Mouse (Mus musculus) midbrain, postnatal 0 days (tissue): ENCODE data around the gene Rnasek. TPM values are rescaled to one million over a fixed set of nuclear protein-coding genes. Genes with fewer than 3 reads are reported as not detected.

Experiments used
- ATAC-seq: fragments of 200-750 bp; cut with Nextera tagmentation; 2 replicates; pipeline ENCODE4 v1.8.0; 2017; ENCODE audit warnings: moderate number of reproducible peaks, mild to moderate bottlenecking, moderate TSS enrichment, moderate library complexity; ENCODE audit not compliant: low FRiP score
- DNase-seq: peaks from one replicate; pipeline ENCODE4 v3.0.0-alpha.2; 2015; ENCODE audit warnings: low spot score
- H3K27ac ChIP-seq: fragments of 300-500 bp; sonication (generic); 2 replicates; pipeline ENCODE4 v1.5.1; 2014; ENCODE audit warnings: low read depth, mild to moderate bottlenecking, low read length, mixed read lengths
- H3K27me3 ChIP-seq: fragments of 300-500 bp; sonication (generic); 2 replicates; pipeline ENCODE4 v1.6.1; 2014; ENCODE audit warnings: low read length, control low read depth, mixed read lengths; ENCODE audit not compliant: insufficient read depth
- H3K36me3 ChIP-seq: fragments of 300-500 bp; sonication (generic); 2 replicates; pipeline ENCODE4 v1.6.1; 2014; ENCODE audit warnings: low read length, control low read depth, mixed read lengths; ENCODE audit not compliant: insufficient read depth
- H3K4me1 ChIP-seq: fragments of 300-500 bp; sonication (generic); 2 replicates; pipeline ENCODE4 v1.6.1; 2014; ENCODE audit warnings: mild to moderate bottlenecking, control low read depth, antibody characterized with exemption, low read length, mixed read lengths; ENCODE audit not compliant: insufficient read depth
- H3K4me2 ChIP-seq: fragments of 300-500 bp; sonication (generic); 2 replicates; pipeline ENCODE4 v1.6.1; 2014; ENCODE audit warnings: low read depth, mild to moderate bottlenecking, low read length, mixed read lengths; ENCODE audit not compliant: poor library complexity, severe bottlenecking
- H3K4me3 ChIP-seq: fragments of 300-500 bp; sonication (generic); 2 replicates; pipeline ENCODE4 v1.5.1; 2014; ENCODE audit warnings: low read depth, mild to moderate bottlenecking, low read length, moderate library complexity
- H3K9ac ChIP-seq: fragments of 300-500 bp; sonication (generic); replicated peaks from 2 replicates; pipeline ENCODE4 v1.6.1; 2014; ENCODE audit warnings: mild to moderate bottlenecking, low read length, moderate library complexity, mixed read lengths; ENCODE audit not compliant: poor library complexity, severe bottlenecking
- H3K9me3 ChIP-seq: fragments of 300-500 bp; sonication (generic); 2 replicates; pipeline ENCODE4 v1.6.1; 2016; ENCODE audit warnings: low read length, control low read depth
- CTCF ChIP-seq: IDR thresholded peaks from 2 replicates; pipeline ENCODE4 v1.5.1; 2016; ENCODE audit warnings: antibody characterized with exemption, mild to moderate bottlenecking
- WGBS: fragments of 180-500 bp; shearing (Covaris S2); extraction: QIAGEN DNeasy Blood & Tissue Kit; methylation state at CpG from one replicate; pipeline ENCODE4 v1.1.7; 2014; 5-methylcytosine and 5-hydroxymethylcytosine counted together
- polyA plus RNA-seq: library from polyadenylated mRNA; unstranded; fragments of >200 nt; fragmentation: Nextera tagmentation; extraction: Ambion mirVana; gene quantifications from 2 replicates; pipeline ENCODE4 v1.2.1, GENCODE M21; 2015
- total RNA-seq: library from RNA; depleted of rRNA; stranded (reverse); fragments of >200 nt; gene quantifications from 2 replicates; pipeline ENCODE4 v1.2.3, GENCODE M21; 2014

The Rnasek gene
- total and polyA plus RNA-seq, 2 experiments from 2014 or later: 81.2 to 588 TPM

DNA sequence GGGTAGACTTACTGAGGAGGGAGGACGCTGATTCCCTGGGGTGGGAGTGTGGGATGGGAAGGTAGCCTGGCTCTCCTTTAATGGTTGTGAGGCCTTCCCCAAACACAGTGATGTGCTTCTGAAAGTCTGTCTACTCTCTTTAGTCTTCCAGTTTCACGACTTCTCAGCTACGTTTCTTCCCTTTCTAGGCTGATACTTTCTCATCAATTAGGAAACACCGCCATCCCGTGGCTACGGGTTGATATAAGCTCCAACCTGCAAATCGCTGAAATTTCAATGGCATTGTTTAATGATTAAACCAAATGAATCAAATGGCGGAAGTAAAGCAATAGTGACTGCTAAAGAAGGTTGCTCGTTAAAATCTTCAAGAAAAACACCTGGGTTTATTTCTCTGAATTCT, 26.7 kb downstream of the Rnasek start:
- H3K27me3 ChIP-seq: peaks cover 10% of the 10 kb centered on the region; the same call in 1 of the 2 replicates
- H3K36me3 ChIP-seq: 0 out of 2 replicates have a peak, but pooled peaks cover 8% of the 10 kb centered on the region
- no peak overlapping the region for H3K4me2 ChIP-seq
- peaks cover 8% of the 10 kb centered on the region for H3K4me1 ChIP-seq
- WGBS: 14% methylated on average over 9 of the region's 9 CpGs
- H3K27ac ChIP-seq: no peak overlapping the region
- peak; percentile 88 for TF ChIP-seq CTCF
- no peak overlapping the region for H3K4me3 ChIP-seq
- no peak overlapping the region for H3K9ac ChIP-seq
- H3K9me3 ChIP-seq: no peaks in the 10 kb centered on the region
- ATAC-seq (no peak), DNase-seq (peak; percentile 85)

DNA sequence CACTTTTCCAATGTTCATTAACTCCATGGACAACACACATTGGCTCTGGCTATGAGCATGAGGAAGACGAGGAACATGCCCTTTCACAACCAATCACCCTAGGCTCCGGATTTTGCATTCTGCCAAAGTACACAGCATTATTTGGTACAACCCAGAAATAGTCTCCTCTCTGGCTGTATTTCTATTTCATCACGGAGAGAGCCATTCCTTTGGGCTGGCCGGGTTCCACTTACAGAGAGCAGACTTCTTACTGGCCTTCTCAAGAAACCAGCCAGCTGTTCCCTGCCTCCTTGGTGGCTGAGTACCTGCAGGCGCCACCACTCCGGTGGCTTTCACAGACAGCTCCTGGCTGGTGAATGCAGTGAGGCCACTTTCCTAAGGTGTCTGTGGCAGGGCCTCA, 27.2 kb downstream of the Rnasek start, which contains the start of gene Slc16a11:
Gene Slc16a11, plus strand, starts transcription at position 330 of the 400 bp plus-strand sequence.
- DNase-seq: no peak
- 61% methylated on average over 6 of the region's 6 CpGs for WGBS

DNA sequence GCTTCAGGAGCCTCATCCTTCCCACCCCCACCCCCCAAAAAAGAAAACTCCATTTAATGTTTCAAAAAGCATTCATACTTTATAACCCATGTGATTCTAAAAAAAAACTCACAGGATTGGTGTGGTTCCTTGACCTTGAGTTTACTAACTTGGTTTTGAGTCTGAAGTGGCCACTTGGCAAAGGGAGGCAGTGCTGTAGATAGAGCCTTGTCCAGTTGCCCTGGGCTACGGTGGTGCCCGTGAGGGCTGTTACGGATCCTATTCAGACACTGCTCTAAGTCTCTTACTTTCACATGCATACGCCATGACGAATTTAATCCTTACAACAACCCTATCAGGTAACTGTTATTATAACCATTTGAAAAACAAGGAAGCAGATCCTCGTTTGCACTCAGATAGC, 27.7 kb downstream of the Rnasek start:
- Histone ChIP-seq H3K27ac (no peak overlapping the region), H3K36me3 (no peaks in the 10 kb centered on the region), H3K4me1 (peaks cover 8% of the 10 kb centered on the region), H3K9ac (no peak overlapping the region), H3K4me2 (no peak overlapping the region), H3K27me3 (peaks cover 13% of the 10 kb centered on the region; the same call in 1 of the 2 replicates), H3K9me3 (no peaks in the 10 kb centered on the region), H3K4me3 (no peak overlapping the region)
- 58% methylated on average over 6 of the region's 6 CpGs for WGBS
- TF ChIP-seq CTCF: no peak
- DNase-seq (no peak), ATAC-seq (no peak)

More for the DNA sequence above, 27.2 kb downstream of the Rnasek start, which contains the start of gene Slc16a11:
- ATAC-seq: no peak
- Histone ChIP-seq H3K4me1 (peaks cover 8% of the 10 kb centered on the region), H3K4me3 (peak within 1 kb of the TSS; percentile 43), H3K9me3 (no peaks in the 10 kb centered on the region), H3K27me3 (peaks cover 11% of the 10 kb centered on the region; the same call in 1 of the 2 replicates), H3K4me2 (peak within 1 kb of the TSS; percentile 87), H3K27ac (no peak within 1 kb of the TSS), H3K9ac (peak within 1 kb of the TSS; percentile 63), H3K36me3 (0 out of 2 replicates have a peak, but pooled peaks cover 4% of the 10 kb centered on the region)
- no peak for TF ChIP-seq CTCF

DNA sequence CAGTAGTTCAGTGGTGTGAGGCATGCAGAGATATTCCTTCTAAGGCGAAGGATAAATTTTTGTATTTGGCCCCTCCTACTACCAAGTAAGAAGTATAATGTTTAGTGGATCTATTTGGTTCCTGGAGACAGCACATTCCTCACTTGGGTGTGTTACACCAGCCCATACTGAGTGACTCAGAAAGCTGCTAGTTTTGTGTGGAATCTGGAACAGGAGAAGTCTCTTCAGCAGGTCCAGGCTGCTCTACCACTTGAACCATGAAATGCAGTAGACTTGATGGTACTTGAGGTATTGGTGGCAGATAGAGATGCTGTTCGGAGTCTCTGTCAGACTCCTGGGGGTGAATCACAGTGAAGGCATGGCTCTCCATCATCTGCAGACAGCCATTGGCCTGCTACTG, 29.0 kb downstream of the Rnasek start:
- no peaks in the 10 kb centered on the region for H3K9me3 ChIP-seq
- peaks cover 8% of the 10 kb centered on the region for H3K4me1 ChIP-seq
- no peaks in the 10 kb centered on the region for H3K36me3 ChIP-seq
- no peak for TF ChIP-seq CTCF
- ATAC-seq (no peak), DNase-seq (no peak)
- no peak overlapping the region for H3K27ac ChIP-seq
- no peak overlapping the region for H3K9ac ChIP-seq
- H3K27me3 ChIP-seq: peaks cover 5% of the 10 kb centered on the region; the same call in 1 of the 2 replicates
- WGBS: 94% methylated on average over 2 of the region's 2 CpGs
- H3K4me3 ChIP-seq: no peak overlapping the region
- H3K4me2 ChIP-seq: no peak overlapping the region

DNA sequence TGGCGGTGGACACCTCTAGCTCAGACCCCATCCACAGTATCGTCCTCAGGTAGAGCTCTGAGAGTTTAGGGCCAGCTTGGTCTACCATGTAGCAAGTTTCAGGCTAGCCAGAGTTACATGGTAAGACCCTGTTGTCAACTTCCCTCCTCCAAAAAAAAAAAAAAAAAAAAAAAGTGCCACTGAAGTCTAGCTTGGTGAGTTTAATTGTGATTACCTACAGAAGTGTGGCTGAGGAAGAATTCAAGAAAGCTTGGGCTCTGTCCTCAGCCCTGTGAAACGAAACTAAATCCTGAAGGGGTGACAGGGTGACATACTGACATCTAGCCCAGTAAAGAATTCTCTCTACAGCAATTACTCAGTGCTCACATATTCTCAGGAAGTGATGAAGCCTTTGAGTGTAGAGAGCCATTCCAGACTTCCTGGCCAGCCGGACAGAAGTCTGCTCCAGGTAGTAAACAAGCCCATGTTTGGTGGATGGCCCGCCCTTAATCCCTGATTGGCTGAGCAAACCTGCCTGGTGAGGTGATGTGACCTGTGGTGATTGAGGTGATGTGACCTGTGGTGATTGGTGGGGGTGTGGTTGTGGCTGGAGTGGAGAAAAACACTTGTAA, 30.8 kb downstream of the Rnasek start:
- no peak overlapping the region for H3K4me3 ChIP-seq
- ATAC-seq (no peak), DNase-seq (no peak)
- H3K9me3 ChIP-seq: no peaks in the 10 kb centered on the region
- H3K36me3 ChIP-seq: no peaks in the 10 kb centered on the region
- no peak overlapping the region for H3K9ac ChIP-seq
- H3K27ac ChIP-seq: no peak overlapping the region
- TF ChIP-seq CTCF: no peak
- no peak overlapping the region for H3K4me2 ChIP-seq
- 83% methylated on average over 5 of the region's 5 CpGs for WGBS
- H3K27me3 ChIP-seq: peaks cover 3% of the 10 kb centered on the region; the same call in 1 of the 2 replicates
- H3K4me1 ChIP-seq: peaks cover 1% of the 10 kb centered on the region; the same call in 1 of the 2 replicates

DNA sequence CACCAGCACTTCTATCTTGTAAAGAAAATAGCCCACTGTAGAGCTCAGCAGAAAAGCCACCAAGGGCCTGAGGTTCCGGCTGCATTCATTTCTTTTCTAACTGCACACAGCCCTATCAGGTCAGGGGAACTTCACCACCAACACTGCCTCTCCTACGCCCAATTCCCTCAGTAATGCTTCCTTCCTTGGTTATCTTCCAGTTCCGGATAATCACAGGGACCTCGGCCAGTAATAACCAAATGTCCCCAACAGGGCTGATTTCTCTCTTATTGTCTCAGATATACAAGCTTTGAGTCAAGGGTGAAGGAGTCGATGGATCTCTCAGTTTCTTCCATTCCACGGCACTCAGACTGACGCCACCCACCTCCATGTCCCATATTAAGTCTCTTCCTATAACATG, 32.4 kb downstream of the Rnasek start:
- Histone ChIP-seq H3K9me3 (no peaks in the 10 kb centered on the region), H3K4me2 (no peak overlapping the region), H3K9ac (no peak overlapping the region), H3K36me3 (no peaks in the 10 kb centered on the region), H3K4me1 (no peaks in the 10 kb centered on the region), H3K4me3 (no peak overlapping the region), H3K27me3 (peaks cover 3% of the 10 kb centered on the region; the same call in 1 of the 2 replicates), H3K27ac (no peak overlapping the region)
- no peak for TF ChIP-seq CTCF
- DNase-seq (no peak), ATAC-seq (no peak)
- WGBS: 88% methylated on average over 7 of the region's 7 CpGs
